In the genomic region with DNA sequence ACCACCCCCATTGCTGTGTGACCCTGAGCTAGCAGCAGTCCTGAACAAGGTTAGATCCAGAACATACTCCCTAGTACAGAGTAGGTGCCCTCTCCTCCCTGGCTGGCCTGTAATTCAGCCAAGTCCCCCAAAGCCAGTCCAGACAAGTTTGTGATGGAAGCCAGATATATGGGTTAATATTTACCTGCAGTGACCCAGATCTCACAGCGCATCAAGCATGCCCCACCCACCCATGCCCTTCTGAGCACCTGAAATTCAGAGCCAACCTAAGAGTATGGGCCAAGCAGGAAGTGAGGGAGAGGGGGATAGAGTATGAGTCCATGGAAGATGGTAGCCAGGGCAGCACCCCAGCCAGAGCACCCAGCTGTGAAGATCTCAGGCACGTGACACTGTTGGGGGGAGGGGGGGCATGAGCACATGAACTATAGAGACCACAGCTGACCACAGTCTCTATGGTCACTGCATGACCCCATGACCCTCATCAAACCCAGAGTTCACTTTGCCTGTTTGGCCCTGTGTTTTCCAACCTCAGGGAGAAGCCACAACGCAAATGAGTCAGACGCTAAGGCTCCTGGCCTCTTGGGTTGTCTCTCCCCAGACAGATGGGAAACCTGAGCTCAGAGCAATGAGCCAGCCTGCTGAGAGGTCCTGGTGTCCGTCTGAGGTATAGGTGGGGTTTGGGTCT, we compare ENCODE assay signal across 17 mouse cellular contexts. TPM values are rescaled to one million over a fixed set of nuclear protein-coding genes. Genes with fewer than 3 reads are reported as not detected.
A peak's percentile ranks its signal among the peaks of the same experiment; 100 is the strongest.
DNase-seq lines count a peak whose midpoint lies in the region; ATAC-seq lines count a peak whose summit lies in the region.
"Had no signal": no experiment of that assay in that cellular context is flagged by ENCODE, and none has a peak within 500 bp of the region (broad histone marks: within the 10 kb centered on the region; RNA-seq: fewer than 3 reads in every experiment).

No protein-coding gene starts in this region.

- H3K27me3 ChIP-seq in forebrain, embryonic 10.5 days (ENCODE audit: poor library complexity, severe bottlenecking) = no peaks in the 10 kb centered on the region
- no peaks in the 10 kb centered on the region for H3K27me3 ChIP-seq in forebrain, embryonic 11.5 days (ENCODE audit: control insufficient read depth, insufficient read depth, low read length)
- no peaks in the 10 kb centered on the region for H3K27me3 ChIP-seq in kidney, embryonic 15.5 days
- no peaks in the 10 kb centered on the region for H3K27me3 ChIP-seq in liver, embryonic 16.5 days (ENCODE audit: control insufficient read depth, insufficient read depth, low read depth, low read length)
- H3K27me3 ChIP-seq in neural tube, embryonic 15.5 days (replicated peaks) = no peaks in the 10 kb centered on the region
- H3K27me3 ChIP-seq: embryonic facial prominence, embryonic 13.5 days; forebrain, embryonic 12.5 days; hindbrain, embryonic 15.5 days; lung, embryonic 15.5 days; neural tube, embryonic 13.5 days had no signal

- ATAC-seq in forebrain, embryonic 11.5 days (replicated peaks; ENCODE audit: low FRiP score) = no peak
- ATAC-seq in kidney, embryonic 15.5 days (replicated peaks; ENCODE audit: low FRiP score) = peak; percentile 59
- peak; percentile 74 for ATAC-seq in liver, embryonic 16.5 days (ENCODE audit: low read depth)
- ATAC-seq in neural tube, embryonic 15.5 days (ENCODE audit: low FRiP score) = no peak
- ATAC-seq: midbrain, embryonic 16.5 days had no signal

- no peak overlapping the region for H3K4me3 ChIP-seq in forebrain, embryonic 10.5 days
- no peak overlapping the region for H3K4me3 ChIP-seq in forebrain, embryonic 11.5 days (ENCODE audit: low read depth, low read length)
- H3K4me3 ChIP-seq in kidney, embryonic 15.5 days (replicated peaks) = no peak overlapping the region
- no peak overlapping the region for H3K4me3 ChIP-seq in liver, embryonic 16.5 days (ENCODE audit: low read depth, low read length)
- no peak overlapping the region for H3K4me3 ChIP-seq in neural tube, embryonic 15.5 days (replicated peaks)
- H3K4me3 ChIP-seq: embryonic facial prominence, embryonic 13.5 days; forebrain, embryonic 12.5 days; hindbrain, embryonic 15.5 days; lung, embryonic 15.5 days; neural tube, embryonic 13.5 days had no signal

- peaks cover 59% of the 10 kb centered on the region for H3K4me1 ChIP-seq in forebrain, embryonic 10.5 days
- H3K4me1 ChIP-seq in forebrain, embryonic 11.5 days (replicated peaks; ENCODE audit: control insufficient read depth, insufficient read depth, low read length) = no peaks in the 10 kb centered on the region
- peaks cover 76% of the 10 kb centered on the region for H3K4me1 ChIP-seq in kidney, embryonic 15.5 days
- peaks cover 8% of the 10 kb centered on the region for H3K4me1 ChIP-seq in liver, embryonic 16.5 days (ENCODE audit: control insufficient read depth, low read depth, low read length)
- H3K4me1 ChIP-seq in neural tube, embryonic 15.5 days = peaks cover 31% of the 10 kb centered on the region

- H3K9ac ChIP-seq in forebrain, embryonic 11.5 days (ENCODE audit: low read length) = no peak overlapping the region
- H3K9ac ChIP-seq in kidney, embryonic 15.5 days = no peak overlapping the region
- H3K9ac ChIP-seq in liver, embryonic 16.5 days (ENCODE audit: low read depth, low read length) = no peak overlapping the region
- no peak overlapping the region for H3K9ac ChIP-seq in neural tube, embryonic 15.5 days (replicated peaks)
- H3K9ac ChIP-seq: embryonic facial prominence, embryonic 13.5 days; forebrain, embryonic 12.5 days; hindbrain, embryonic 15.5 days; lung, embryonic 15.5 days had no signal

- no peaks in the 10 kb centered on the region for H3K9me3 ChIP-seq in forebrain, embryonic 10.5 days
- H3K9me3 ChIP-seq in forebrain, embryonic 11.5 days (ENCODE audit: control insufficient read depth, low read length) = no peaks in the 10 kb centered on the region
- no peaks in the 10 kb centered on the region for H3K9me3 ChIP-seq in kidney, embryonic 15.5 days (replicated peaks)
- no peaks in the 10 kb centered on the region for H3K9me3 ChIP-seq in liver, embryonic 16.5 days (replicated peaks; ENCODE audit: control insufficient read depth, low read length)
- H3K9me3 ChIP-seq in neural tube, embryonic 15.5 days (replicated peaks) = no peaks in the 10 kb centered on the region
- H3K9me3 ChIP-seq: embryonic facial prominence, embryonic 13.5 days; forebrain, embryonic 12.5 days; hindbrain, embryonic 15.5 days; lung, embryonic 15.5 days; neural tube, embryonic 13.5 days had no signal

- H3K36me3 ChIP-seq in forebrain, embryonic 10.5 days (replicated peaks) = peaks cover 75% of the 10 kb centered on the region
- no peaks in the 10 kb centered on the region for H3K36me3 ChIP-seq in forebrain, embryonic 11.5 days (ENCODE audit: control insufficient read depth, insufficient read depth, low read length)
- 0 out of 2 replicates have a peak, but pooled peaks cover 3% of the 10 kb centered on the region for H3K36me3 ChIP-seq in kidney, embryonic 15.5 days
- H3K36me3 ChIP-seq in liver, embryonic 16.5 days (ENCODE audit: control insufficient read depth, insufficient read depth) = no peaks in the 10 kb centered on the region
- H3K36me3 ChIP-seq in neural tube, embryonic 15.5 days = no peaks in the 10 kb centered on the region
- H3K36me3 ChIP-seq: hindbrain, embryonic 15.5 days; lung, embryonic 15.5 days had no signal

- no peak for DNase-seq in forebrain, embryonic 10.5 days (ENCODE audit: extremely low spot score, low spot score)
- no peak for DNase-seq in forebrain, embryonic 11.5 days (ENCODE audit: low spot score)
- peak; percentile 71 for DNase-seq in Muller cell, postnatal 12 days (ENCODE audit: inconsistent ontology term)
- DNase-seq in thymus, adult 18-20 months = no peak
- no peak for DNase-seq in adrenal gland, postnatal 10 days
- DNase-seq: adrenal gland, postnatal 36 days; heart, adult 18-20 months; thymus, postnatal 25 days had no signal

- no peak overlapping the region for H3K4me2 ChIP-seq in forebrain, embryonic 11.5 days (ENCODE audit: low read depth, low read length, severe bottlenecking)
- peak overlapping the region; percentile 2; the same call in 1 of the 2 replicates for H3K4me2 ChIP-seq in kidney, embryonic 15.5 days
- H3K4me2 ChIP-seq in liver, embryonic 16.5 days (ENCODE audit: low read depth, low read length) = no peak overlapping the region
- H3K4me2 ChIP-seq in neural tube, embryonic 15.5 days = no peak overlapping the region
- H3K4me2 ChIP-seq: embryonic facial prominence, embryonic 13.5 days; forebrain, embryonic 12.5 days; hindbrain, embryonic 15.5 days; lung, embryonic 15.5 days; neural tube, embryonic 13.5 days had no signal

- 0 out of 2 replicates have a peak overlapping the region, but pooled peaks have one; percentile 16 for H3K27ac ChIP-seq in forebrain, embryonic 10.5 days
- no peak overlapping the region for H3K27ac ChIP-seq in forebrain, embryonic 11.5 days (ENCODE audit: low read depth, low read length)
- peak overlapping the region; percentile 87 for H3K27ac ChIP-seq in kidney, embryonic 15.5 days
- peak overlapping the region; percentile 24 for H3K27ac ChIP-seq in liver, embryonic 16.5 days (ENCODE audit: low read length)
- H3K27ac ChIP-seq in neural tube, embryonic 15.5 days (replicated peaks) = no peak overlapping the region
- H3K27ac ChIP-seq: embryonic facial prominence, embryonic 13.5 days; forebrain, embryonic 12.5 days; hindbrain, embryonic 15.5 days; lung, embryonic 15.5 days; neural tube, embryonic 13.5 days had no signal

- WGBS in forebrain, embryonic 10.5 days = 73% methylated on average over 5 of the region's 5 CpGs
- WGBS in forebrain, embryonic 11.5 days = 78% methylated on average over 5 of the region's 5 CpGs
- WGBS in kidney, embryonic 15.5 days = 40% methylated on average over 5 of the region's 5 CpGs
- 43% methylated on average over 5 of the region's 5 CpGs for WGBS in liver, embryonic 16.5 days (ENCODE audit: insufficient replicate concordance)
- WGBS in neural tube, embryonic 15.5 days = 63% methylated on average over 5 of the region's 5 CpGs

RNA-seq across cellular contexts. Expression of a gene that starts 29.4 kb away (rescaled TPM):
- 22.1 and 23.0 TPM in 2 replicates for polyA plus RNA-seq in forebrain, embryonic 10.5 days (2016; fragmentation: Nextera tagmentation; extraction: Ambion mirVana)
- 23.3 and 23.6 TPM in 2 replicates for polyA plus RNA-seq in forebrain, embryonic 11.5 days (2014; fragmentation: Nextera tagmentation; extraction: Ambion mirVana)
- polyA plus RNA-seq in kidney, embryonic 15.5 days (2015; fragmentation: Nextera tagmentation; extraction: Ambion mirVana) = 20.3 and 20.7 TPM in 2 replicates
- polyA plus RNA-seq in liver, embryonic 16.5 days (2015; fragmentation: Nextera tagmentation; extraction: Ambion mirVana) = 5.7 and 6.6 TPM in 2 replicates
- 23.6 and 26.4 TPM in 2 replicates for polyA plus RNA-seq in neural tube, embryonic 15.5 days (2015; fragmentation: Nextera tagmentation; extraction: Ambion mirVana)
- total RNA-seq in adrenal gland, postnatal 10 days (2021) = 10 to 100 TPM; 17.5 to 25.7 TPM

Comparison
In these comparisons a context has a peak if more than half of its experiments do, and no peak if none do; other contexts are left out.
1. H3K27ac ChIP-seq: peak in forebrain, embryonic 10.5 days (single experiment), kidney, embryonic 15.5 days (single experiment) and liver, embryonic 16.5 days (single experiment); none in forebrain, embryonic 11.5 days (single experiment) and neural tube, embryonic 15.5 days (single experiment).
2. ATAC-seq: peak in kidney, embryonic 15.5 days (single experiment) and liver, embryonic 16.5 days (single experiment); none in forebrain, embryonic 11.5 days (single experiment) and neural tube, embryonic 15.5 days (single experiment).